Mouse (Mus musculus): ENCODE data around the gene Hdhd3. TPM values are rescaled to one million over a fixed set of nuclear protein-coding genes. Genes with fewer than 3 reads are reported as not detected.

The Hdhd3 gene
- polyA plus RNA-seq, 1 experiment from 2014 or later = 23.5 TPM

DNA sequence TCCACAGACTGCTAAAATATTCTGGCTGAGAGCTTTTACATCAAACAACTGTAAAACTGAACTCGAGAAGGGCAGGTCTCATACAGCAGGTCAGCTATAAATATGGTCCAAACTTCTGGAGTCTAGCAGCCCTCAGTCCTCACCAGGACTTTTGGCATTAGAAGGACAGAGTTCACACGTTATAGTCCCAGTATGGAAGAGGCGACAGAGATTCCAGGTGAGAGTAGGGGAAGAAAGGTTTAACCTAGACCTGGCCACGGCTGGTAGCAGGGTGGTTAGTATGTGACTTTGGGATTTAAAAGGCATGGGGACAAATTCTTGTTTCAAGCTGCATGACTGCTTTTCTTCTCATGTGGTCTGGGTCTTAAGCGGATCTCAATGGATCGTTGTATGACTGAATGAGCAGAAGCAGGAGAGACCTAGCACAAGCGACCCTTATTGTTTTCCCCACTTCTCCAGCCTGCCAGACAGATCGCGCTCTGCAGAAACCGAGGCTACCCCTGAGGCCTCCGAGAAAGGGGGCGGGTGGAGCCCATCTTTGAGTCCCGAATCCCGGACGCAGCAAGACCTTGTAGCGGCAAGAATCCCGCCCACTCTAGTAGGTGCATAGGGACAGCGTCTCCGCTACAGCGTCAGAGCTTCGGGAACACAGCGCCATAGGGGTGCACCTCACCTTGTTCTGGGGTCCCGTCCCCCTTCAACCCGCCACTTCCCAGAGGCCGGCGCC lies 16.0 kb upstream of the Hdhd3 start:
- ATAC-seq (ENCODE audit: low FRiP score, low TSS enrichment) (peak; percentile 51), DNase-seq (ENCODE audit: low spot score) (no peak)
- Histone ChIP-seq H3K4me1 (replicated peaks; ENCODE audit: control insufficient read depth, insufficient read depth) (peaks cover 8% of the 10 kb centered on the region), H3K36me3 (ENCODE audit: control insufficient read depth, insufficient read depth, low read length) (peaks cover 3% of the 10 kb centered on the region; the same call in 1 of the 2 replicates), H3K27ac (replicated peaks) (peak overlapping the region; percentile 91), H3K4me3 (ENCODE audit: low read depth, low read length) (peak overlapping the region; percentile 54), H3K27me3 (ENCODE audit: control insufficient read depth, insufficient read depth, low read length) (no peaks in the 10 kb centered on the region), H3K9me3 (ENCODE audit: control insufficient read depth, low read length) (no peaks in the 10 kb centered on the region), H3K9ac (ENCODE audit: low read length) (peak overlapping the region; percentile 73), H3K4me2 (replicated peaks; ENCODE audit: low read depth) (peak overlapping the region; percentile 72)
- 2% methylated on average over 26 of the region's 26 CpGs for WGBS
- TF ChIP-seq CTCF (IDR thresholded peaks at IDR 0.05; ENCODE audit: low read depth) (no peak), EP300 (optimal IDR thresholded peaks at IDR 0.05) (no peak)

DNA sequence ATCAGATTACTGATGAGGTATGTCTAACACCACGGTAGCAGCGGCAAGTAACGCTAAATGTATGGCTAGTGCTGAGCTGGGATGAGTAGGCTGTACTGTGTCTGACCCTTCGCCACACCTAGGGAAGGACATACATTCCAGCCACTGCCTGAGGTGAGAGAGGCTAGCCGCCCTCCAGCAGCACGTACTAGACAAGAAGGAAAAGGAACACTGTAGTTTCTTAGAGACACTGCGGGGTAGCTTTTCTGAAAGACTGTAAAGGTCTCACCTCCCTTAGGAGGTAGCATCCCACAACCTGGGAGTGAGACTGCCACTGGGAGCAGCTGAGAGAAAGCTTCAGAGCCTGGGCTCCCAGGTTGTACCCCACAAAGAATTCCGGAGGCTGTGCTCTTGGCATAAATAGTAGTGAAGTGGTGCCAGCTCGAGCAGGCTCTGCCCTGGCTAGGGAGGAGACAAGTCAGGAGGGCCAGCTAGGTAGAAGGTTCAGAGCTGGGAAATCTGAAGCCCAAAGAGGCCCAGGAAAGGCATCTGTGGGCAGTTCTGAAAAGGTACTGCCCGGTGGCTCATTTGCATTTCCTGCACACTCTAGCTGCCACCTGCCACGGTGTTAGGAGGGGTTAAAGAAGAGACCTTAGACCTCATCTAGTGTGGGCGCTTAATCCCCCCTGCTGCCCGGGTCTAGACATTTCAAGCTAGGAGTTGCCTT lies 15.3 kb upstream of the Hdhd3 start:
- Histone ChIP-seq H3K4me3 (ENCODE audit: low read depth, low read length) (peak overlapping the region; percentile 54), H3K4me1 (replicated peaks; ENCODE audit: control insufficient read depth, insufficient read depth) (peaks cover 6% of the 10 kb centered on the region), H3K27ac (replicated peaks) (peak overlapping the region; percentile 91), H3K9ac (ENCODE audit: low read length) (peak overlapping the region; percentile 73), H3K27me3 (ENCODE audit: control insufficient read depth, insufficient read depth, low read length) (no peaks in the 10 kb centered on the region), H3K36me3 (ENCODE audit: control insufficient read depth, insufficient read depth, low read length) (peaks cover 3% of the 10 kb centered on the region; the same call in 1 of the 2 replicates), H3K4me2 (replicated peaks; ENCODE audit: low read depth) (peak overlapping the region; percentile 72), H3K9me3 (ENCODE audit: control insufficient read depth, low read length) (no peaks in the 10 kb centered on the region)
- 27% methylated on average over 13 of the region's 13 CpGs for WGBS
- DNase-seq (ENCODE audit: low spot score) (peak; percentile 74), ATAC-seq (ENCODE audit: low FRiP score, low TSS enrichment) (peak; percentile 75)
- no peak for TF ChIP-seq CTCF (IDR thresholded peaks at IDR 0.05; ENCODE audit: low read depth)
- no peak for TF ChIP-seq EP300 (optimal IDR thresholded peaks at IDR 0.05)

DNA sequence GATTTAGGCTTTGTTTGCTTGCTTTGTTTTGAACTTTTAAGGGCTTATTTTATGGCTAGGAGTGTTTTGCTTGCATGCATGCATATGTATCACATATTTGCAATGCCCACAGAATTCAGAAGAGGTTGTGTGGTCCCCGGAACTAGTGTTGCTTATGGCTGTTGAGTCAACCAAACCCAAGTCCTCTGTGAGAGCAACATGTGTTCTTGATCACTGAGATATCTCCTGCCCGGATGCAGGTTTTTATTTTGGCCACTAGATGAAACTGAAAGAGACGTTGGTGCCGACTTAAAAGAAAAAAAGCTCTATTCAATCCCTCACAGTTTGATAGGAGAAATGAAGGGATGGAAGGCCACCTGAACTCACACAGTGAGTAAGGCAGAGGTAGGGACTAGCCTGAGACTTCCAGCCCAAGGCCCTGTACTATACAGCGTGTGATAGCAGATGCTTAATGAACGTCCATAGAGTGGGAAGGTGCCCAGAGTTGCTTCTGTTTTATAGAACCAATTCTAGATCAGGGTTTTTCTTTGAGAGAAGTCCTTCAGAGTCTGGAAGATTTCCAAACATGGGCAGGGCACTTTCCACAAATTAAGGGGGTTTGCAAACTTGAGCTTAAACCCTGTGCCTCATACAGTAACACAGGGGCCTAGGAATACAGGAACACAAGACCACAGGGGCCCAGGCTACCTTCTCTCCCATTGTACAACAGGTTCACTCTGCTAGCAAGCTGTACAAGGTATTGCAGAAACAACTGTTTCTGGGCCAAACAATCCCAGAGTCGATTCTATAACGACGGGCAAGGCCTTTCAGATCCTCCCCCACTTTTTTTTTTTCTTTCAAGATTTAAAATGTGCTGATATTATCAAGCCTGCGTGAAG lies 14.5 kb upstream of the Hdhd3 start:
- Histone ChIP-seq H3K9me3 (ENCODE audit: control insufficient read depth, low read length) (no peaks in the 10 kb centered on the region), H3K27me3 (ENCODE audit: control insufficient read depth, insufficient read depth, low read length) (no peaks in the 10 kb centered on the region), H3K36me3 (ENCODE audit: control insufficient read depth, insufficient read depth, low read length) (peaks cover 6% of the 10 kb centered on the region; the same call in 1 of the 2 replicates), H3K4me1 (replicated peaks; ENCODE audit: control insufficient read depth, insufficient read depth) (peaks cover 6% of the 10 kb centered on the region), H3K27ac (replicated peaks) (peak overlapping the region; percentile 91), H3K4me2 (replicated peaks; ENCODE audit: low read depth) (peak overlapping the region; percentile 72), H3K4me3 (ENCODE audit: low read depth, low read length) (peak overlapping the region; percentile 54), H3K9ac (ENCODE audit: low read length) (peak overlapping the region; percentile 73)
- ATAC-seq (ENCODE audit: low FRiP score, low TSS enrichment) = no peak
- WGBS = 53% methylated on average over 10 of the region's 10 CpGs
- no peak for DNase-seq (ENCODE audit: low spot score)
- TF ChIP-seq EP300 (optimal IDR thresholded peaks at IDR 0.05) (no peak), CTCF (IDR thresholded peaks at IDR 0.05; ENCODE audit: low read depth) (no peak)

DNA sequence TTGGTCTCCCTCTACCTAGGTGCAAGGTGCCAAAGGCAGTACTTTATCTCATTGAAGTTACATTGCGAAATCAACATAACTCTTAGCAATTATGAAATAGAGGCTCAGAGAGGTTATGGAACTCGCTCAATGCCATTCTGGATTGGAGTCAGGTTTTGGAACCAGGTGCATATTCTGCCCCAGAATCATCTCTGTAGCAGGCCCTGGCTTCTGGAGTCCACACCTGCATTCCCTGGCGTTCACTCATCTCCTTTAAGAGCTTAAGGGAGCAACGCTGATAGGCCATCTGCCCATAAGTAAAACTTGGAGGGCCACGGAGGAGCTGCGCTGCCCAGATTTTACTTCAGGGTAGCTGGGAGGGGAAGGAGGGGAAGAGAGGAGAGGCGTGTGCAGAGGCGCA lies 13.8 kb upstream of the Hdhd3 start:
- H3K27ac ChIP-seq (replicated peaks) = peak overlapping the region; percentile 91
- H3K9me3 ChIP-seq (ENCODE audit: control insufficient read depth, low read length) = no peaks in the 10 kb centered on the region
- 0 out of 2 replicates have a peak overlapping the region, but pooled peaks have one; percentile 43 for H3K9ac ChIP-seq (ENCODE audit: low read length)
- TF ChIP-seq EP300 (optimal IDR thresholded peaks at IDR 0.05) (no peak), CTCF (IDR thresholded peaks at IDR 0.05; ENCODE audit: low read depth) (no peak)
- DNase-seq (ENCODE audit: low spot score) (no peak), ATAC-seq (ENCODE audit: low FRiP score, low TSS enrichment) (no peak)
- H3K4me2 ChIP-seq (replicated peaks; ENCODE audit: low read depth) = peak overlapping the region; percentile 72; the same call in 1 of the 2 replicates
- peaks cover 6% of the 10 kb centered on the region for H3K4me1 ChIP-seq (replicated peaks; ENCODE audit: control insufficient read depth, insufficient read depth)
- H3K27me3 ChIP-seq (ENCODE audit: control insufficient read depth, insufficient read depth, low read length) = no peaks in the 10 kb centered on the region
- WGBS = 68% methylated on average over 8 of the region's 8 CpGs
- H3K4me3 ChIP-seq (ENCODE audit: low read depth, low read length) = no peak overlapping the region
- H3K36me3 ChIP-seq (ENCODE audit: control insufficient read depth, insufficient read depth, low read length) = peaks cover 7% of the 10 kb centered on the region

DNA sequence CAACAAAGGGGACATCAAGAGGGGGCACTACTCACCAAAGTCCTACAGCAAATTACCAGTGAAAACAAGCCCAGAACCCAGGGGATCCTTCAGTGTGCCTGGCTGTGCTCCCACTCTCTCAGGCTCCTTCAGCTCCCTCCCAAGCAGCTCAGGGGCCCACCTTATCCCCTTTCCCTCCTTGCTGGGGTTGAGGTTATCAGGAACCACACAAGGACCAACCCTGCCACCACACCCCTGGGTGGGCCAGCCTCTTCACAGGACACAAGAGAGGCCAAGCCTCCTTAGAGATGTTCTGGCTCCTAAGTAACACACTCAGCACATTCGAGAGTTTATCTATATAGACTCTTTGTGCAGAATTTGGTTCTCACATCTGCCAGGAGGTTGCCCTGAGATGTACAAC lies 13.3 kb upstream of the Hdhd3 start:
- 37% methylated on average over 1 of the region's 1 CpGs for WGBS
- Histone ChIP-seq H3K36me3 (ENCODE audit: control insufficient read depth, insufficient read depth, low read length) (peaks cover 12% of the 10 kb centered on the region), H3K4me2 (replicated peaks; ENCODE audit: low read depth) (peak overlapping the region; percentile 72), H3K9me3 (ENCODE audit: control insufficient read depth, low read length) (no peaks in the 10 kb centered on the region), H3K4me1 (replicated peaks; ENCODE audit: control insufficient read depth, insufficient read depth) (peaks cover 6% of the 10 kb centered on the region), H3K27ac (replicated peaks) (peak overlapping the region; percentile 91), H3K4me3 (ENCODE audit: low read depth, low read length) (no peak overlapping the region), H3K9ac (ENCODE audit: low read length) (peak overlapping the region; percentile 43; the same call in 1 of the 2 replicates), H3K27me3 (ENCODE audit: control insufficient read depth, insufficient read depth, low read length) (no peaks in the 10 kb centered on the region)
- ATAC-seq (ENCODE audit: low FRiP score, low TSS enrichment) (no peak), DNase-seq (ENCODE audit: low spot score) (peak; percentile 67)
- TF ChIP-seq CTCF (IDR thresholded peaks at IDR 0.05; ENCODE audit: low read depth) (no peak), EP300 (optimal IDR thresholded peaks at IDR 0.05) (no peak)
